Mouse (Mus musculus) yolk sac, embryonic 10.5 days (tissue): Measurements from ENCODE around the gene Cdk2.

Experiments used
- DNase-seq: peaks from one replicate; pipeline ENCODE4 v3.0.0-alpha.2; 2017; ENCODE audit warnings: low spot score

The Cdk2 gene

DNA sequence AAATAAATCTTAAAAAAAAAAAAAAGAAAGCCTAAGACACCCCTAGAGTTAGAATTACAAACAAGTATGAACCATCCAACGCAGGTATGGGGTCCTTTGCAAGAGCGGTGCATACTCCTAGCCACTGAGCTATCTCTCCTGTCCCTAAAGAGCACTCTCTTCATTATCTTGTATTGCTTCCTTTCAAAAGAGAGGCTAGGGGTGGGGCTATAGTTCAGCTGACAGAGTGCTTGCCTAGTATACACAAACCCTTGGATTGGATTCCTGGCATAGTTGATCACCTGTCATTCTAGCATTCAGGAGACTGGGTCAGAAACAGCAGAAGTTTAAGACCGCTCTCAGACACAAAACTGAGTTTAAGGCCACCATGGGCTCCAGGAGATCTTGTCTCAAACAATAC is 49.6 kb downstream of the Cdk2 start:
- DNase-seq = peak; percentile 74

DNA sequence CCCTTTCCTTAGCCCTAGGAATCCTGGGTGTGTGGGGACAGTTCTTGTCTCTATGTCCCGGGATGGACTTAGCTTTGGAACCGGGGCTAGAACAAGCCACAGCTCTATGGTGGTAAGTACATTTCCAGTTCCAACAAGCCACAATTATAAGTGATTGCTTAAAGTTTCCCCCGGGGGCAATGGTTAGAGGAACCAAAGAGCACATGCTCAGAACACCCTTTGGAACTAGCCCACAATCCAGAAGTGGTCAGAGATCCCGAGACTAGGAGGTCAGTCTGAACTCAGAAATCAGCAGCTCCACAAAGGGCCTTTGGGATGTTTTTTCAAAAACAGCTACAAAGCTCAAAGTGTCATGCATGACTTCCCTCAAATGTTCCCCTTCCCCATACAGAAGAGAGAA is 51.0 kb downstream of the Cdk2 start:
- DNase-seq = peak; percentile 52
